Mouse (Mus musculus): ENCODE measurements at regions not wholly inside any gene's neighbourhood (a gene's known extent, or its start where the extent isn't known, plus 50 kb on each side); places are given as distances from the start of the nearest gene placed in this dataset.

DNA sequence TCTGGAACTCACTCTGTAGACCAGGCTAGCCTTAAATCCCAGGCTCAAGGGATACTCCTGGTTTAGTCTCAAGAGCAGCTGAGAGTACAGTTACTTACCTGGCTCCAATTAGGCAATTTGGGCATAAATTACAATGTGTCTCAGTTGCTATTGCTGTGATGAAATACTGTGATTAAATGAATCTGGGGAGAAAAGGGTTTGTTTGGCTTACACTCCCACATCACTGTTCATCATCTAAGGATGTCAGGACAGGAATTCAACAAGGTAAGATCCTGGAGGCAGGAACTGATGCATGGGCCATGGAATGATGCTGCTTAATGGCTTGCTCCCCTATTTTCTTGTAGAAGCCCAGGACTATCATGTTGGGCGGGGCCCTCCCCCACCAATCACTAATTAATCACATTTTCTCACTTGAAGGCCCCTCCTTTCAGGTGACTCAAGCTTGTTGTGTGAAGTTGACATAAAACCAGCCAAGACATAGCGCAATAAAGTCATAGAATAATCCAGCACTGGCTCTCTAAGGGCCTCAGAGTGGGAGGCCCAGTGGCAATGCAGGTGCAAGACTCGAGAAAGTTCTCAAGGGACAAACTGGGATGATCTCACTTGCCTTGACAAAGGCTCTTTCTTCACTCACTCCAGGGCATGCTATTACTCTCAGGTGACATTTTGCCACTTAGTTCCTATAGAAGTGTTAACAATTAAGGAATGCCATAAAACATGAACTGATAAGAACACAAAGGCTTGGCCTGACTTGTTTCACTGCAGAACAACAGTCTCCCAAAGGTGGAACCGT lies 85.4 kb upstream of the Barx2 start:
- 86% methylated on average over 4 of the region's 4 CpGs for WGBS

DNA sequence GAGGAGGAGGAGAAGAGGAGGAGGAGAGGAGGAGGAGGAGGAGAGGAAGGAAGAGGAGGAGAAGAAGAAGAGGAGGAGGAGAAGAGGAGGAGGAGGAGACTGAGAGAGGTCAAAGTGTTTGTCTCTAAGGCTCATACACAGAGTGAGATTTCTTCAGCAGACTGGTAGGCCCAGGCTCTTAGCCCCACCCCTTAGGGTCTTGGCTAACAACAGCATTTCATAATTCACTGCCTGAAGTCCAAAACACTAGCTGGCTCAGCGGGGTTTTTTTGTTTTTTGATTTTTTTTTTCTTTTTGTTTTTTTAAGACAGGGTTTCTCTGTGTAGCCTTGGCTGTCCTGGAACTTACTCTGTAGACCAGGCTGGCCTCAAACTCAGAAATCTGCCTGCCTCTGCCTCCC lies 86.5 kb upstream of the Barx2 start:
- no peak for ATAC-seq (ENCODE audit: low FRiP score)

More for the DNA sequence above, 85.4 kb upstream of the Barx2 start:
- H3K36me3 ChIP-seq (ENCODE audit: control insufficient read depth, insufficient read depth, low read length) = no peaks in the 10 kb centered on the region
- H3K9ac ChIP-seq (ENCODE audit: low read length) = no peak overlapping the region
- ATAC-seq (ENCODE audit: low FRiP score) (no peak), DNase-seq (ENCODE audit: low spot score, missing footprints) (peak; percentile 79)
- H3K4me3 ChIP-seq (ENCODE audit: low read depth, low read length) = no peak overlapping the region
- H3K27ac ChIP-seq (ENCODE audit: low read depth, low read length) = no peak overlapping the region
- H3K4me1 ChIP-seq (ENCODE audit: control insufficient read depth, insufficient read depth, low read length) = no peaks in the 10 kb centered on the region
- H3K9me3 ChIP-seq (ENCODE audit: control insufficient read depth, low read length) = no peaks in the 10 kb centered on the region
- H3K4me2 ChIP-seq = no peak overlapping the region
- H3K27me3 ChIP-seq (ENCODE audit: control insufficient read depth, insufficient read depth, low read length) = no peaks in the 10 kb centered on the region

DNA sequence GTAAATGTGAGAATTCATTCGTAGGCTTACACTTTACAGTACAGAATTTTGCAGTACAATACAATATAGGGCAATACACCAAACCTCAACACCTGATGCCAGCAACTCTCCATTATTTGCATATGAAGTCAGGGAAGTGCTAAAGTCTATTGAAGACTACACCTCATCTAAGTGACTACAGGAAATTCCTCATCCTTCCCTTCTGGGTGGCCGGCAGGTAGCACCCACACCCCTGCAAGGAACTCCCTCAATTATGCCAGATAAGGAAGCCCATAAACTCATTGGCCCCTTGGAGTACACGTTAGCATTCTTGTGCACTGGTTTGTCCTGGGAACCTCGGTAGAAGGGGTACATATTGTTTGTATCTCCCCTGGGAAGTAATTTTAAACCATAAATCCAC lies 89.7 kb upstream of the Barx2 start:
- H3K9me3 ChIP-seq (ENCODE audit: control insufficient read depth, low read length) = no peaks in the 10 kb centered on the region
- no peak overlapping the region for H3K4me2 ChIP-seq
- 81% methylated on average over 4 of the region's 4 CpGs for WGBS
- ATAC-seq (ENCODE audit: low FRiP score) = no peak
- H3K27ac ChIP-seq (ENCODE audit: low read depth, low read length) = no peak overlapping the region
- H3K9ac ChIP-seq (ENCODE audit: low read length) = no peak overlapping the region
- peak; percentile 10 for DNase-seq (ENCODE audit: low spot score, missing footprints)
- H3K36me3 ChIP-seq (ENCODE audit: control insufficient read depth, insufficient read depth, low read length) = no peaks in the 10 kb centered on the region
- no peak overlapping the region for H3K4me3 ChIP-seq (ENCODE audit: low read depth, low read length)
- no peaks in the 10 kb centered on the region for H3K27me3 ChIP-seq (ENCODE audit: control insufficient read depth, insufficient read depth, low read length)
- no peaks in the 10 kb centered on the region for H3K4me1 ChIP-seq (ENCODE audit: control insufficient read depth, insufficient read depth, low read length)

More for the DNA sequence above, 86.5 kb upstream of the Barx2 start:
- H3K27ac ChIP-seq (ENCODE audit: low read depth, low read length) = no peak overlapping the region
- H3K9me3 ChIP-seq (ENCODE audit: control insufficient read depth, low read length) = no peaks in the 10 kb centered on the region
- H3K4me1 ChIP-seq (ENCODE audit: control insufficient read depth, insufficient read depth, low read length) = no peaks in the 10 kb centered on the region
- WGBS = 57% methylated on average over 1 of the region's 1 CpGs
- no peaks in the 10 kb centered on the region for H3K36me3 ChIP-seq (ENCODE audit: control insufficient read depth, insufficient read depth, low read length)
- H3K9ac ChIP-seq (ENCODE audit: low read length) = no peak overlapping the region
- no peak overlapping the region for H3K4me2 ChIP-seq
- no peaks in the 10 kb centered on the region for H3K27me3 ChIP-seq (ENCODE audit: control insufficient read depth, insufficient read depth, low read length)
- H3K4me3 ChIP-seq (ENCODE audit: low read depth, low read length) = no peak overlapping the region
- DNase-seq (ENCODE audit: low spot score, missing footprints) = peak; percentile 72

DNA sequence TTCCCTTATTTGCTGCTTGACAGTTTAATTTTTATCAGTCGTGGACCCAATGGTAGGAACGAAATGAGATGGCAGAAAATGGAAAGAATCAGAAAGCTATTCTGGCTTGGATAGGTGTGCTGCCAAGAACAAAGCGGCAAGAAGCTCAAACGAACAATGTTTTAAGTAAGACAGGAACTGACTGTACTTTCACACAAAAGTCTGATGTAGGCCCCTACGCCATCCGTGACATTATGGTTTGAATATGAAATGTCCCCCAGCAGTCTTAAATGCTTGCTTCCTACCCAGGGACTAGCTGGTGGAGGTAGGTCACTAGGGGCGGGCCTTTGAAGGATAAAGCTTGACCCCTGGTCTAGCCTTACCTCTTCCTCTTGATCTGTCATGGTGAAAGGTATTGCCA lies 90.5 kb upstream of the Barx2 start:
- no peak overlapping the region for H3K4me2 ChIP-seq
- WGBS = 91% methylated on average over 7 of the region's 7 CpGs
- H3K27ac ChIP-seq (ENCODE audit: low read depth, low read length) = no peak overlapping the region
- no peaks in the 10 kb centered on the region for H3K4me1 ChIP-seq (ENCODE audit: control insufficient read depth, insufficient read depth, low read length)
- no peaks in the 10 kb centered on the region for H3K36me3 ChIP-seq (ENCODE audit: control insufficient read depth, insufficient read depth, low read length)
- H3K4me3 ChIP-seq (ENCODE audit: low read depth, low read length) = no peak overlapping the region
- H3K9me3 ChIP-seq (ENCODE audit: control insufficient read depth, low read length) = no peaks in the 10 kb centered on the region
- no peak for DNase-seq (ENCODE audit: low spot score, missing footprints)
- no peak for ATAC-seq (ENCODE audit: low FRiP score)
- H3K27me3 ChIP-seq (ENCODE audit: control insufficient read depth, insufficient read depth, low read length) = no peaks in the 10 kb centered on the region
- no peak overlapping the region for H3K9ac ChIP-seq (ENCODE audit: low read length)

- Histone ChIP-seq H3K4me1 (ENCODE audit: control insufficient read depth, insufficient read depth, low read length) (no peaks in the 10 kb centered on the region), H3K4me3 (ENCODE audit: low read depth, low read length) (no peak overlapping the region), H3K27ac (ENCODE audit: low read depth, low read length) (no peak overlapping the region), H3K4me2 (no peak overlapping the region), H3K27me3 (ENCODE audit: control insufficient read depth, insufficient read depth, low read length) (no peaks in the 10 kb centered on the region), H3K9me3 (ENCODE audit: control insufficient read depth, low read length) (no peaks in the 10 kb centered on the region), H3K9ac (ENCODE audit: low read length) (no peak overlapping the region), H3K36me3 (ENCODE audit: control insufficient read depth, insufficient read depth, low read length) (no peaks in the 10 kb centered on the region)
- ATAC-seq (ENCODE audit: low FRiP score) (no peak), DNase-seq (ENCODE audit: low spot score, missing footprints) (peak; percentile 82)
- whole genome bisulfite sequencing = 72% methylated on average over 9 of the region's 9 CpGs
These were observed 92.1 kb upstream of the Barx2 start for GRCm38 (mm10) chr9:32005348-32005747.

GRCm38 (mm10) chr9:32006350-32006749 lies 93.1 kb upstream of the Barx2 start:
- Histone ChIP-seq H3K27me3 (ENCODE audit: control insufficient read depth, insufficient read depth, low read length) (no peaks in the 10 kb centered on the region), H3K27ac (ENCODE audit: low read depth, low read length) (no peak overlapping the region), H3K36me3 (ENCODE audit: control insufficient read depth, insufficient read depth, low read length) (no peaks in the 10 kb centered on the region), H3K4me2 (no peak overlapping the region), H3K4me1 (ENCODE audit: control insufficient read depth, insufficient read depth, low read length) (no peaks in the 10 kb centered on the region), H3K9ac (ENCODE audit: low read length) (no peak overlapping the region), H3K9me3 (ENCODE audit: control insufficient read depth, low read length) (no peaks in the 10 kb centered on the region), H3K4me3 (ENCODE audit: low read depth, low read length) (no peak overlapping the region)
- WGBS = 82% methylated on average over 4 of the region's 4 CpGs
- DNase-seq (ENCODE audit: low spot score, missing footprints) (peak; percentile 57), ATAC-seq (ENCODE audit: low FRiP score) (no peak)

DNA sequence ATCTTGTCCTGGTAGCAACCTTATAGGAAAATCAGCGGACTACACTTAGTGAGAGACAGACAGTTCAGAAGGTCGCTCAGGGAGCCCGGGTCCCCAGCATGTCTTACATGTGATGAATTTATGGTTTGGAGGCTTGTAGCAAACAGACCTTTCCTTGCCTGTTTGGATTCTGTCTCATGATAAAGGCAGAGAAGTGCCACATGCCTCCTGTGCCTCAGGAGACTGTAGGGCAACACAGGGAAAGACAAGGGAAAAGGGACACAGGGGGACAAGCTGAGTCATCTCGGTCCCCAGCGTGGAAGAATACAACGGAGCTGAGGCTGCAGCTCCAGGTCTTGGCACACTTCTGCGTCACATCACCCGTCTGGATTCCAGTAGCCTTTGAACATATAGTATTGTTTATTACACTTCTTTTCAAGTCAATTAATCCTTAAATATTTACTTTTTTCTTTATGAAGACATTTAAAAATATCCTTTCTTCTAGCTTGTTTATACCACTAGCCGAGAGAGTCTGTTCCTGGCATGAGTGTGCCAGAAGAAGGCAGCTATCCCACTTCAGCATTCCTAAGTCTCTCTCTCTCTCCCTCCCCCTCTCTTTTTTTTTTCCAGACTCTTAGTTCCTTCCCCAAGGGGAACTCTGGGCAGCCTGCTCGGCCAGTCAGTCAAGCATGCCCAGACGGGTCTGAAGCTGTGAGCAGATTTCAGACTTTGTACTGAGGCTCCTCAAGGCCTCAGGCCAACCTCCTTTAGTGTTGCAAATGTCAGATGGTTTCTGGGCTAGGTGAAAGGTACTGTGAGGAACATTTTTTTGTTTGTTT lies 97.9 kb upstream of the Barx2 start:
- no peak overlapping the region; the same call in 1 of the 2 replicates for H3K9ac ChIP-seq (ENCODE audit: low read length)
- no peak overlapping the region for H3K4me3 ChIP-seq (ENCODE audit: low read depth, low read length)
- 58% methylated on average over 11 of the region's 11 CpGs for WGBS
- H3K9me3 ChIP-seq (ENCODE audit: control insufficient read depth, low read length) = no peaks in the 10 kb centered on the region
- no peaks in the 10 kb centered on the region for H3K27me3 ChIP-seq (ENCODE audit: control insufficient read depth, insufficient read depth, low read length)
- ATAC-seq (ENCODE audit: low FRiP score) (no peak), DNase-seq (ENCODE audit: low spot score, missing footprints) (no peak)
- no peaks in the 10 kb centered on the region for H3K36me3 ChIP-seq (ENCODE audit: control insufficient read depth, insufficient read depth, low read length)
- no peak overlapping the region for H3K27ac ChIP-seq (ENCODE audit: low read depth, low read length)
- H3K4me1 ChIP-seq (ENCODE audit: control insufficient read depth, insufficient read depth, low read length) = peaks cover 2% of the 10 kb centered on the region
- H3K4me2 ChIP-seq = no peak overlapping the region

GRCm38 (mm10) chr9:32016286-32016685 lies 99.7 kb upstream of the Arhgap32 start:
- WGBS = 49% methylated on average over 4 of the region's 4 CpGs
- ATAC-seq (ENCODE audit: low FRiP score) (no peak), DNase-seq (ENCODE audit: low spot score, missing footprints) (no peak)
- Histone ChIP-seq H3K4me3 (ENCODE audit: low read depth, low read length) (no peak overlapping the region), H3K9ac (ENCODE audit: low read length) (no peak overlapping the region), H3K27me3 (ENCODE audit: control insufficient read depth, insufficient read depth, low read length) (no peaks in the 10 kb centered on the region), H3K4me2 (no peak overlapping the region), H3K36me3 (ENCODE audit: control insufficient read depth, insufficient read depth, low read length) (no peaks in the 10 kb centered on the region), H3K27ac (ENCODE audit: low read depth, low read length) (peak overlapping the region; percentile 32; the same call in 1 of the 2 replicates), H3K4me1 (ENCODE audit: control insufficient read depth, insufficient read depth, low read length) (peaks cover 8% of the 10 kb centered on the region), H3K9me3 (ENCODE audit: control insufficient read depth, low read length) (no peaks in the 10 kb centered on the region)

- H3K9me3 ChIP-seq (ENCODE audit: control insufficient read depth, low read length) = no peaks in the 10 kb centered on the region
- no peak for ATAC-seq (ENCODE audit: low FRiP score)
- H3K4me3 ChIP-seq (ENCODE audit: low read depth, low read length) = no peak overlapping the region
- DNase-seq (ENCODE audit: low spot score, missing footprints) = no peak
- H3K36me3 ChIP-seq (ENCODE audit: control insufficient read depth, insufficient read depth, low read length) = no peaks in the 10 kb centered on the region
- H3K9ac ChIP-seq (ENCODE audit: low read length) = no peak overlapping the region
- H3K4me1 ChIP-seq (ENCODE audit: control insufficient read depth, insufficient read depth, low read length) = peaks cover 13% of the 10 kb centered on the region
- no peak overlapping the region for H3K27ac ChIP-seq (ENCODE audit: low read depth, low read length)
- no peaks in the 10 kb centered on the region for H3K27me3 ChIP-seq (ENCODE audit: control insufficient read depth, insufficient read depth, low read length)
- H3K4me2 ChIP-seq = no peak overlapping the region
These were observed 97.9 kb upstream of the Arhgap32 start for GRCm38 (mm10) chr9:32018020-32018419.
